Mouse (Mus musculus) layer of hippocampus, postnatal 36 days (tissue): ENCODE data around the gene Khdc3. TPM values are rescaled to one million over a fixed set of nuclear protein-coding genes. Genes with fewer than 3 reads are reported as not detected.
"Not testable (repeated sequence)": the region's sequence is repeated elsewhere in the genome, so short reads cannot be mapped to it uniquely, and the experiment has no call there.

Experiments
- DNase-seq, 2 experiments: peaks; one replicate each; pipeline ENCODE4 v3.0.0; 2022
- total RNA-seq, 2 experiments: library from RNA; stranded (reverse); gene quantifications; 2 replicates each; pipeline ENCODE4 v1.2.3; 2021

Gene Khdc3
- total RNA-seq, 2 experiments from 2014 or later, result 6.4 to 8.1 TPM

DNA sequence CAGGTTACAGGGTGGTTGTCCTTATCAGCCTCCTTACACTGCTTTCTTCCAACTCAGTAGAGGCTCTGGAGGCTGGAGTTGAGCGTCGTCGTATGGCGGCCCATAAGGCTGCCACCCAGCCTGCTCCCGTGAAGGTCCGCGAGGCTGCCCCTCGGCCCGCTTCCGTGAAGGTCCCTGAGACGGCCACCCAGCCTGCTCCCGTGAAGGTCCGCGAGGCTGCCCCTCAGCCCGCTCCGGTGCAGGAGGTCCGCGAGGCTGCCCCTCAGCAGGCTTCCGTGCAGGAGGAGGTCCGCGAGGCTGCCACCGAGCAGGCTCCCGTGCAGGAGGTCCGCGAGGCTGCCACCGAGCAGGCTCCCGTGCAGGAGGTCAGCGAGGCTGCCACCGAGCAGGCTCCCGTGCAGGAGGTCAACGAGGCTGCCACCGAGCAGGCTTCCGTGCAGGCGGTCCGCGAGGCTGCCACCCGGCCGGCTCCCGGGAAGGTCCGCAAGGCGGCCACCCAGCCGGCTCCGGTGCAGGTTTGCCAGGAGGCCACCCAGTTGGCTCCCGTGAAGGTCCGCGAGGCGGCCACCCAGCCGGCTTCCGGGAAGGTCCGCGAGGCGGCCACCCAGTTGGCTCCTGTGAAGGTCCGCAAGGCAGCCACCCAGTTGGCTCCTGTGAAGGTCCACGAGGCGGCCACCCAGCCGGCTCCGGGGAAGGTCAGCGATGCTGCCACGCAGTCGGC lies 1.7 kb downstream of the Khdc3 start:
- no peak for DNase-seq

- no peak for DNase-seq
These were observed 2.2 kb downstream of the Khdc3 start for GRCm38 (mm10) chr9:73103880-73104198.

DNA sequence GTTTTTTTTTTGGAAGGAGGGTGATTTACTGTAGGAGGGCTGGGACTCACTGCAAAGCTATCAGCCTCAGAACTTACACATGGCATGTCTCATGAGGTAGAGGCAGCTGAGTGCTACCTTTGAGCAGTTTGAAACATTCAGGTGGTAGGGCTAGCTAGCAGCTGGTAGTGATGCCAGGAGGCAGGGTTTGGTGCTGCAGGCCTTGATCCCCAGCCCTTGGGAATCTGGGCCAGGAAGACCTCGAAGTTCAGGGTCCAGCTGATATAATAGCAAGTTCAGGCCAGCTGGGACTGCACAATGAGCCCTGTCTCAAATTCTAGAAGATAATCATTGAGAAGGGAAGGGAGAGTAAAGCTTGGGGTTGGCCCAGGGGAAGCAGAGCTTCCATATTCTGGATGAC lies 3.5 kb downstream of the Khdc3 start:
- no peak for DNase-seq

GRCm38 (mm10) chr9:73105771-73106170 lies 4.1 kb downstream of the Khdc3 start:
- DNase-seq, result no peak

- DNase-seq, result peak; percentile 88 to 91
These were observed 11.6 kb downstream of the Khdc3 start, which contains the start of gene Rsl24d1 for GRCm38 (mm10) chr9:73112919-73113906. TSS of gene Rsl24d1 (plus strand) at chr9:73113426.

- not testable (repeated sequence) for DNase-seq
These were observed 15.1 kb downstream of the Khdc3 start for GRCm38 (mm10) chr9:73116704-73117103.

DNA sequence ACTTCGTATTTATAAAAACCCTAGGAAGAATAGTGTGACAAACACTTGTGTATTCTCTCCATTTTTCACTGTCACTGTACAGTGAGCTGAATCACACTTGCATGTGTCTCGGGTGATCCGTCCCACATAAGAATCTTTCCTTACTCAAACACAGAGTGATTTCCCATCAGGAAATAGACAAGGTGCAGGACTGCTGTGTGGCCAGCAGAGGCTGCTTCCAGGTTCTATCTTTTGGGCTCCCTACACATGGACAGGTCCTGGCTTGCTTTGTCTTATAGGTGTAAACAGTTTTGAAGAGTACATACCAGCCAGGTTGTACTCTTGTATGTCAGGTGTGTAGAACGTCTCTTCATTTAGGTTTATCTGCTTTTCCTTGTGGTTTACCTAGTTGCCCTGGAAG lies 16.4 kb downstream of the Khdc3 start:
- no peak for DNase-seq

DNA sequence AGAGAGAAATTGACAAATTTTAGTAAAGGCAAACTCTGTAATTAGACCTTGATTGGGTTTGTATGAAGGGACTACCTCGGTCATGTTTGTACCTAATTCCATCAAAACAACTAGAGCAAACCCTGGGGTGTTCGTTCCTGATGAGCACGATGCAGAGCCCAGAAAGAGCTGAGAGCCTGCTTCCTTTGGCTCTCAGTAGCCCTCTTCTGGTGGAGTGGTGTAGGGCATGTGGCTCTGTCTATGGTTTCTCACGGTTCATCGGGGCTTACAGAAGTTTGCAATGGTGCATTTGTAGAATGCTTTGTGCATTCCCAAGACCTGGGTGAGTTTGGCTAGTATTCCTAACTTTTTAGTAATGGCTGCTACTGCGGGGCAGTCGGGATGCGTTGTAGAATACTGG lies 20.1 kb downstream of the Khdc3 start:
- peak in 1 of 2 experiments; percentile 19 for DNase-seq

DNA sequence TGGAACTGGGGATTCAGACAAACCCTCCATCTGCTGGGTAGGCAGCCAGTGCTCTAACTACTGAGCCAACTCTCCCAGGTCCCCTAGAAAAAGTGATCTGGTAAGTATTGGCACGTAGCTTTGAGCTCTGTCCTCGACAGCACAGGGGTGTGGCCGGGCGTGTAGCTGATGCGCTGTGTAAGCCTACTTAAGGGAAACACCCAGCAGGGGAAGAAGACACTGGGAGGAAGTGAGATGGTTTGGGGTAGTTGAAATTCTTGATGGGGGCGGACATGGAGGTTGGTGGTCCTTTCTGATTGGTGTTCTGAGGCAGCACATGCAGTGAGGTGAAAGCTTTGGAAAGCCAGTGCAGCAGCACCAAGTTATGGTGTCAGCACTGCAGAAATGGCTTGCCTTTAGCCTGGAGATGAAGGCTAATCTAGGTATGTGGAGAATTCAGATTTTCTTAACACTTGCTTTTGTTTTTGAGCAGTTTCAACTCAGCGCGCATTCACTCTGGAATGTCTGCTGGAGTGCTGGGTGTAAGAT lies 23.5 kb downstream of the Khdc3 start:
- DNase-seq, result no peak

- DNase-seq, result no peak
These were observed 25.8 kb downstream of the Khdc3 start for GRCm38 (mm10) chr9:73127457-73127856.

DNA sequence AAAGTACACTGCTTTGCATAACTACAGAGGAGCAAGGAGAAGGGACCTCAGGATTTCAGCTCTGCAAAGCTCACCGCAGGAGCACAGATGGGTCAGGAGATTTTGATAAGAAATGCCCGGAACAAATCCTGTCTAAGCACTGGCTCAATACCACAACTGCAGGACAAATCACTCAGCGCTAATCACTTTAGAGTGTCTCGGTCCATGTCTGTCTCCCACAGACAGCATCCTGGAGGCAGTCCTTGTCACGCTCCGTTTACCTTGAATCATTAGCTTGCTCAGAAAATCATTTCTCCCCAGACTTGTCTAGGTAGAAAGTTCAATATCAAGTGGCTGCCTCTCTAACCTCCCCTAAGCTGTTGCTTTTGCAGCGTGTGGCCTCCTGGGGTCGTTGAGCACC lies 28.2 kb downstream of the Khdc3 start:
- DNase-seq, result no peak

GRCm38 (mm10) chr9:73130529-73130928 lies 28.9 kb downstream of the Khdc3 start:
- no peak for DNase-seq

DNA sequence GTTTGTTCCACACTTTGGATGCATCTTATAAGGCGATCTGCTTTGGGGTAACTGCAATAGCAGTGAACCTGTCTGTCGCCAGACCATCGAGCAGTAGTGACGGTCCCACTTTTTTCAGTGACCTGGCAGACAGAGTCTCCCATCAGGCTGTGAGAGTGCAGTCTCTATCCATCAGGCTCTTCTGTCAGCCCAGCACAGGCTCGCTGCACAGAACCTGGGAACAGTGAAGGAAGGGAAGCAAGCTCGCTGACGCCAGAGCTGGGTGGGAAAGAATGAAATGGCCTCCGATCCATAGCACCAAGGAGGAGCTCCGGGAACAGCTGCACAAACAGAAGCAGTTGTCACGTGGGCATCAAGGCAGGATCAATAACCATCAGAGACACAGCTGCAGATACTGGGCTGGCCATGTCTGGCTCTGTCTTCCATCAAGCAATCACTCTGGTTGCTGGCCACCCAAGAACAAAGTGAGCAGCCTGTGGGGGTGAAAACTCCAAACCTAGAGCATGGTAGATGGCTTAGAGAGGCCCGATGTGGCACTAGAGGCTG lies 35.8 kb downstream of the Khdc3 start:
- DNase-seq, result no peak

Other genes with a start within 250 kb of the Khdc3 start
- gene Pygo1, start 176.2 kb upstream of the Khdc3 start, total RNA-seq, result 10 to 100 TPM; 29.5 to 30.8 TPM
- gene Dyx1c1, start 143.1 kb upstream of the Khdc3 start, total RNA-seq, result 1 to 10 TPM; 2.2 to 2.6 TPM
- gene Gm44503, start 143.0 kb upstream of the Khdc3 start, total RNA-seq, result under 1 TPM; 0.27 to 0.33 TPM
- gene Ccpg1os, start 116.5 kb upstream of the Khdc3 start, total RNA-seq, result 10 to 100 TPM; 11.0 to 11.7 TPM
- gene Ccpg1, start 116.4 kb upstream of the Khdc3 start, total RNA-seq, result 100 to 1,000 TPM; 160 to 172 TPM
- gene Pigb, start 61.5 kb upstream of the Khdc3 start, total RNA-seq, result 10 to 100 TPM; 12.5 to 15.1 TPM
- gene Rab27a, start 57.0 kb upstream of the Khdc3 start, total RNA-seq, result 10 to 100 TPM; 12.7 to 17.2 TPM
- gene Gm20509, start 634 bp downstream of the Khdc3 start, total RNA-seq, result not detected
- 10 to 100 TPM; 64.7 to 66.0 TPM for gene Rsl24d1, start 11.6 kb downstream of the Khdc3 start, total RNA-seq